Mouse (Mus musculus) liver, postnatal 0 days (tissue): ENCODE data around the gene CK137956. TPM values are rescaled to one million over a fixed set of nuclear protein-coding genes. Genes with fewer than 3 reads are reported as not detected.

Source experiments
- ATAC-seq: fragments of 200-750 bp; cut with Nextera tagmentation; 2 replicates; pipeline ENCODE4 v1.8.0; 2017; ENCODE audit warnings: mild to moderate bottlenecking, moderate library complexity
- DNase-seq: peaks from one replicate; pipeline ENCODE4 v3.0.0-alpha.2; 2016
- H3K27ac ChIP-seq: fragments of 300-500 bp; sonication (generic); 2 replicates; pipeline ENCODE4 v1.5.1; 2014; ENCODE audit warnings: antibody characterized with exemption, moderate library complexity, mild to moderate bottlenecking, low read depth
- H3K27me3 ChIP-seq: fragments of 300-500 bp; sonication (generic); 2 replicates; pipeline ENCODE4 v1.6.1; 2014; ENCODE audit warnings: low read length, control low read depth, mixed read lengths; ENCODE audit not compliant: insufficient read depth
- H3K36me3 ChIP-seq: fragments of 300-500 bp; sonication (generic); replicated peaks from 2 replicates; pipeline ENCODE4 v1.6.1; 2014; ENCODE audit warnings: mild to moderate bottlenecking, control low read depth, low read length, moderate library complexity, mixed read lengths; ENCODE audit not compliant: insufficient read depth
- H3K4me1 ChIP-seq: fragments of 300-500 bp; sonication (generic); 2 replicates; pipeline ENCODE4 v1.6.1; 2014; ENCODE audit warnings: antibody characterized with exemption, mild to moderate bottlenecking, control low read depth; ENCODE audit not compliant: insufficient read depth
- H3K4me2 ChIP-seq: fragments of 300-500 bp; sonication (generic); 2 replicates; pipeline ENCODE4 v1.6.1; 2014; ENCODE audit warnings: low read depth, mild to moderate bottlenecking, low read length, moderate library complexity, mixed read lengths
- H3K4me3 ChIP-seq: fragments of 300-500 bp; sonication (generic); 2 replicates; pipeline ENCODE4 v1.5.1; 2014; ENCODE audit warnings: low read depth, low read length
- H3K9ac ChIP-seq: fragments of 300-500 bp; sonication (generic); replicated peaks from 2 replicates; pipeline ENCODE4 v1.6.1; 2014; ENCODE audit warnings: mild to moderate bottlenecking, moderate library complexity
- H3K9me3 ChIP-seq: fragments of 300-500 bp; sonication (generic); 2 replicates; pipeline ENCODE4 v1.6.1; 2016; ENCODE audit warnings: mild to moderate bottlenecking, control low read depth, low read length, mixed read lengths
- CTCF ChIP-seq: sonication (generic); IDR thresholded peaks from 2 replicates; pipeline ENCODE4 v1.5.1; 2016; ENCODE audit warnings: antibody characterized with exemption, low read depth
- EP300 ChIP-seq: IDR thresholded peaks from 2 replicates; pipeline ENCODE4 v1.6.1; 2016; ENCODE audit warnings: antibody characterized with exemption, low read depth, mild to moderate bottlenecking
- WGBS: fragments of 180-500 bp; shearing (Covaris S2); extraction: QIAGEN DNeasy Blood & Tissue Kit; methylation state at CpG from one replicate; pipeline ENCODE4 v1.1.7; 2014; ENCODE audit not compliant: insufficient replicate concordance; 5-methylcytosine and 5-hydroxymethylcytosine counted together
- polyA plus RNA-seq: library from polyadenylated mRNA; unstranded; fragments of >200 nt; fragmentation: Nextera tagmentation; extraction: Ambion mirVana; gene quantifications from 2 replicates; pipeline ENCODE4 v1.2.1, GENCODE M21; 2015

The CK137956 gene
- polyA plus RNA-seq, 1 experiment from 2014 or later: not detected

GRCm38 (mm10) chr4:127981125-127981524 lies 10.4 kb upstream of the CK137956 start:
- no peak for ATAC-seq
- WGBS: 82% methylated on average over 6 of the region's 6 CpGs
- Histone ChIP-seq H3K9me3 (no peaks in the 10 kb centered on the region), H3K36me3 (no peaks in the 10 kb centered on the region), H3K4me3 (no peak overlapping the region), H3K27me3 (peaks cover 9% of the 10 kb centered on the region), H3K4me2 (no peak overlapping the region), H3K9ac (no peak overlapping the region), H3K27ac (no peak overlapping the region), H3K4me1 (no peaks in the 10 kb centered on the region)
- TF ChIP-seq EP300 (no peak), CTCF (no peak)
- no peak for DNase-seq

- no peaks in the 10 kb centered on the region for H3K36me3 ChIP-seq
- H3K4me3 ChIP-seq: no peak overlapping the region
- ATAC-seq: no peak
These were observed 2.2 kb upstream of the CK137956 start for GRCm38 (mm10) chr4:127972976-127973375.

GRCm38 (mm10) chr4:127970018-127970421 lies 731 bp downstream of the CK137956 start:
- Histone ChIP-seq H3K9me3 (no peaks in the 10 kb centered on the region), H3K4me2 (no peak overlapping the region), H3K27me3 (peaks cover 15% of the 10 kb centered on the region), H3K9ac (no peak overlapping the region), H3K4me1 (no peaks in the 10 kb centered on the region), H3K4me3 (no peak overlapping the region), H3K27ac (no peak overlapping the region), H3K36me3 (no peaks in the 10 kb centered on the region)
- ATAC-seq: no peak
- 8% methylated on average over 7 of the region's 7 CpGs for WGBS
- peak; percentile 26 for DNase-seq
- TF ChIP-seq EP300 (no peak), CTCF (peak; percentile 18; the same call in 1 of the 2 replicates)

More at GRCm38 (mm10) chr4:127972976-127973375, 2.2 kb upstream of the CK137956 start:
- 69% methylated on average over 3 of the region's 3 CpGs for WGBS
- Histone ChIP-seq H3K27me3 (peaks cover 15% of the 10 kb centered on the region), H3K4me1 (no peaks in the 10 kb centered on the region), H3K9me3 (no peaks in the 10 kb centered on the region), H3K27ac (no peak overlapping the region), H3K9ac (no peak overlapping the region), H3K4me2 (no peak overlapping the region)
- TF ChIP-seq CTCF (no peak), EP300 (no peak)
- DNase-seq: no peak

GRCm38 (mm10) chr4:127969101-127969500 lies 1.6 kb downstream of the CK137956 start:
- Histone ChIP-seq H3K4me2 (no peak overlapping the region), H3K27me3 (peaks cover 15% of the 10 kb centered on the region), H3K9ac (no peak overlapping the region), H3K4me3 (no peak overlapping the region), H3K36me3 (no peaks in the 10 kb centered on the region), H3K27ac (no peak overlapping the region), H3K4me1 (no peaks in the 10 kb centered on the region), H3K9me3 (no peaks in the 10 kb centered on the region)
- ATAC-seq: no peak
- DNase-seq: no peak
- whole genome bisulfite sequencing: 15% methylated on average over 7 of the region's 7 CpGs
- no peak for TF ChIP-seq EP300
- TF ChIP-seq CTCF: no peak

- Histone ChIP-seq H3K27me3 (no peaks in the 10 kb centered on the region), H3K9ac (no peak overlapping the region), H3K4me3 (no peak overlapping the region), H3K9me3 (peaks cover 2% of the 10 kb centered on the region; the same call in 1 of the 2 replicates), H3K27ac (no peak overlapping the region), H3K36me3 (no peaks in the 10 kb centered on the region), H3K4me2 (no peak overlapping the region), H3K4me1 (no peaks in the 10 kb centered on the region)
- no peak for TF ChIP-seq EP300
- no peak for TF ChIP-seq CTCF
- whole genome bisulfite sequencing: 37% methylated on average over 10 of the region's 10 CpGs
- ATAC-seq (no peak), DNase-seq (no peak)
These were observed 17.6 kb downstream of the CK137956 start for GRCm38 (mm10) chr4:127953006-127953710.

- no peak for ATAC-seq
- H3K27ac ChIP-seq: no peak overlapping the region
- H3K4me2 ChIP-seq: no peak overlapping the region
- no peaks in the 10 kb centered on the region for H3K4me1 ChIP-seq
- H3K4me3 ChIP-seq: no peak overlapping the region
- WGBS: 61% methylated on average over 2 of the region's 2 CpGs
- TF ChIP-seq EP300 (no peak), CTCF (no peak)
- DNase-seq: no peak
- H3K9me3 ChIP-seq: no peaks in the 10 kb centered on the region
- H3K9ac ChIP-seq: no peak overlapping the region
- no peaks in the 10 kb centered on the region for H3K27me3 ChIP-seq
- H3K36me3 ChIP-seq: no peaks in the 10 kb centered on the region
These were observed 23.1 kb downstream of the CK137956 start for GRCm38 (mm10) chr4:127947696-127948095.
